Comparison of ENCODE assay signal across 9 mouse cellular contexts in the genomic region with DNA sequence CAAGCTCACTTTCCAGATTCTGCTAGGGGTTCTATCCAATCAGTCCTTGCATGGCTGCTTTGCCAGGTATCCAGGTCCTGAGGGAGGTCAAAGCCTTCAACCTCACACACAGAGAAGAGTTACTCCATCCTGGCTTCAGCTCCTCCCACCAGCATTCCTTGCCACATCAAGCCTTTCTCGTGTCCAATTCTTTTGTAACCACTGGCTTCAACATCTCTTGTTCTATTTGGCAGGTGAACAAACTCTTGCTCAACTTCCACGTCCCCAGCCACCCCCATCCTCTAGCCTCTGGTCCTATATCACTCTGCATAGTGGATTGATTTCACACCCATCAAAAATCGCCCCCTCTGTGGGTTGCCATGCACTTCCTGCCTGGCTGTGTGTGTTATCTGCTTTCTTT.
DNase-seq lines count a peak whose midpoint lies in the region; ATAC-seq and TF ChIP-seq lines count a peak whose summit lies in the region.
"Had no signal": no experiment of that assay in that cellular context is flagged by ENCODE, and none has a peak within 500 bp of the region (broad histone marks: within the 10 kb centered on the region; RNA-seq: fewer than 3 reads in every experiment).

No protein-coding gene starts in this region.

- TF ChIP-seq POLR2A in bone marrow, adult 2 months (IDR thresholded peaks at IDR 0.05; ENCODE audit: borderline replicate concordance, control insufficient read depth, low read depth, low read length) = no peak

- H3K4me3 ChIP-seq in bone marrow, adult 2 months (replicated peaks; ENCODE audit: control insufficient read depth, low read depth, low read length) = no peak overlapping the region
- H3K4me3 ChIP-seq in kidney, embryonic 15.5 days (replicated peaks) = no peak overlapping the region
- H3K4me3 ChIP-seq: intestine, embryonic 15.5 days; lung, embryonic 15.5 days had no signal

- peak; percentile 7 for DNase-seq in ovary, postnatal 14 days (ENCODE audit: low spot score)
- DNase-seq in ovary, postnatal 36 days (ENCODE audit: low spot score) = no peak
- peak; percentile 29 for DNase-seq in heart, postnatal 25 days (ENCODE audit: low spot score)
- DNase-seq in skeletal muscle tissue, adult 2 months (ENCODE audit: low read depth, low spot score) = peak; percentile 62
- DNase-seq in frontal cortex, adult 2 months (ENCODE audit: extremely low spot score in 1 of 2, low spot score in 1 of 2) = no peak

- ATAC-seq in kidney, embryonic 15.5 days (replicated peaks; ENCODE audit: low FRiP score) = no peak
- ATAC-seq: intestine, embryonic 15.5 days had no signal

- TF ChIP-seq CTCF in bone marrow, adult 2 months (IDR thresholded peaks at IDR 0.05; ENCODE audit: control insufficient read depth, insufficient read depth, low read length) = no peak

- H3K36me3 ChIP-seq in kidney, embryonic 15.5 days = peaks cover 84% of the 10 kb centered on the region

- peak overlapping the region; percentile 54; the same call in 1 of the 2 replicates for H3K27ac ChIP-seq in bone marrow, adult 2 months (ENCODE audit: control insufficient read depth, insufficient read depth, low read depth, low read length, poor library complexity)
- H3K27ac ChIP-seq in kidney, embryonic 15.5 days = no peak overlapping the region
- H3K27ac ChIP-seq: intestine, embryonic 15.5 days; lung, embryonic 15.5 days had no signal

- no peak overlapping the region for H3K4me2 ChIP-seq in kidney, embryonic 15.5 days
- H3K4me2 ChIP-seq: intestine, embryonic 15.5 days; lung, embryonic 15.5 days had no signal

- H3K9ac ChIP-seq in kidney, embryonic 15.5 days = no peak overlapping the region
- H3K9ac ChIP-seq: intestine, embryonic 15.5 days; lung, embryonic 15.5 days had no signal

- no peaks in the 10 kb centered on the region for H3K9me3 ChIP-seq in kidney, embryonic 15.5 days (replicated peaks)
- H3K9me3 ChIP-seq: intestine, embryonic 15.5 days; lung, embryonic 15.5 days had no signal

- 19% methylated on average over 3 of the region's 3 CpGs for WGBS in bone marrow, adult 2 months
- 71% methylated on average over 3 of the region's 3 CpGs for WGBS in kidney, embryonic 15.5 days

- H3K4me1 ChIP-seq in bone marrow, adult 2 months (ENCODE audit: control insufficient read depth, insufficient read depth, low read length) = peaks cover 1% of the 10 kb centered on the region; the same call in 1 of the 2 replicates
- H3K4me1 ChIP-seq in kidney, embryonic 15.5 days = no peaks in the 10 kb centered on the region
- H3K4me1 ChIP-seq: intestine, embryonic 15.5 days; lung, embryonic 15.5 days had no signal

- no peaks in the 10 kb centered on the region for H3K27me3 ChIP-seq in kidney, embryonic 15.5 days
- H3K27me3 ChIP-seq: intestine, embryonic 15.5 days; lung, embryonic 15.5 days had no signal

- intact Hi-C loops in heart, postnatal 25 days (cut with DNase I) = loop anchor here (5.0 to 10.0 kb wide), 2 partner anchors 41 to 1221 kb away; partner anchors contain the start of gene Id2

Comparison
In these comparisons a context has a peak if more than half of its experiments do, and no peak if none do; other contexts are left out.
1. DNase-seq: peak in ovary, postnatal 14 days (single experiment), heart, postnatal 25 days (single experiment) and skeletal muscle tissue, adult 2 months (single experiment); none in ovary, postnatal 36 days (single experiment) and frontal cortex, adult 2 months (0 of 2).